Mouse (Mus musculus) forebrain, postnatal 0 days (tissue): Measurements from ENCODE around the gene Ctdnep1. TPM values are rescaled to one million over a fixed set of nuclear protein-coding genes. Genes with fewer than 3 reads are reported as not detected.
A peak's percentile ranks its signal among the peaks of the same experiment; 100 is the strongest.
"Not testable (repeated sequence)": the region's sequence is repeated elsewhere in the genome, so short reads cannot be mapped to it uniquely, and the experiment has no call there.

Experiments used
- ATAC-seq: fragments of 200-750 bp; cut with Nextera tagmentation; 2 replicates; pipeline ENCODE4 v1.8.0; 2017; ENCODE audit warnings: mild to moderate bottlenecking, moderate library complexity
- DNase-seq: peaks from one replicate; pipeline ENCODE4 v3.0.0-alpha.2; 2015
- H3K27ac ChIP-seq: fragments of 300-500 bp; sonication (generic); 2 replicates; pipeline ENCODE4 v1.5.1; 2014; ENCODE audit warnings: low read depth, mild to moderate bottlenecking, antibody characterized with exemption, low read length, moderate library complexity, mixed read lengths
- H3K27me3 ChIP-seq: fragments of 300-500 bp; sonication (generic); 2 replicates; pipeline ENCODE4 v1.6.1; 2014; ENCODE audit warnings: mild to moderate bottlenecking, low read length, mixed read lengths; ENCODE audit not compliant: insufficient read depth
- H3K36me3 ChIP-seq: fragments of 300-500 bp; sonication (generic); 2 replicates; pipeline ENCODE4 v1.6.1; 2014; ENCODE audit warnings: mild to moderate bottlenecking, moderate library complexity; ENCODE audit not compliant: insufficient read depth
- H3K4me1 ChIP-seq: fragments of 300-500 bp; sonication (generic); 2 replicates; pipeline ENCODE4 v1.6.1; 2014; ENCODE audit warnings: antibody characterized with exemption; ENCODE audit not compliant: insufficient read depth
- H3K4me2 ChIP-seq: fragments of 300-500 bp; sonication (generic); 2 replicates; pipeline ENCODE4 v1.6.1; 2014; ENCODE audit warnings: low read depth, mild to moderate bottlenecking, moderate library complexity
- H3K4me3 ChIP-seq: fragments of 300-500 bp; sonication (generic); 2 replicates; pipeline ENCODE4 v1.5.1; 2014; ENCODE audit warnings: low read depth, low read length, mixed read lengths
- H3K9ac ChIP-seq: fragments of 300-500 bp; sonication (generic); 2 replicates; pipeline ENCODE4 v1.6.1; 2014; ENCODE audit warnings: mild to moderate bottlenecking
- H3K9me3 ChIP-seq: fragments of 300-500 bp; sonication (generic); 2 replicates; pipeline ENCODE4 v1.6.1; 2016; ENCODE audit warnings: low read length
- CTCF ChIP-seq: sonication (generic); IDR thresholded peaks from 2 replicates; pipeline ENCODE4 v1.5.1; 2016; ENCODE audit warnings: antibody characterized with exemption, control low read depth, low read depth
- WGBS: fragments of 180-500 bp; shearing (Covaris S2); extraction: QIAGEN DNeasy Blood & Tissue Kit; methylation state at CpG from one replicate; pipeline ENCODE4 v1.1.7; 2014; 5-methylcytosine and 5-hydroxymethylcytosine counted together
- polyA plus RNA-seq: library from polyadenylated mRNA; unstranded; fragments of >200 nt; fragmentation: Nextera tagmentation; extraction: Ambion mirVana; gene quantifications from 2 replicates; pipeline ENCODE4 v1.2.1, GENCODE M21; 2015
- total RNA-seq: library from RNA; depleted of rRNA; stranded (reverse); fragments of >200 nt; gene quantifications from 2 replicates; pipeline ENCODE4 v1.2.3, GENCODE M21; 2014

Gene Ctdnep1
- total and polyA plus RNA-seq, 2 experiments from 2014 or later = 23.2 to 41.4 TPM

DNA sequence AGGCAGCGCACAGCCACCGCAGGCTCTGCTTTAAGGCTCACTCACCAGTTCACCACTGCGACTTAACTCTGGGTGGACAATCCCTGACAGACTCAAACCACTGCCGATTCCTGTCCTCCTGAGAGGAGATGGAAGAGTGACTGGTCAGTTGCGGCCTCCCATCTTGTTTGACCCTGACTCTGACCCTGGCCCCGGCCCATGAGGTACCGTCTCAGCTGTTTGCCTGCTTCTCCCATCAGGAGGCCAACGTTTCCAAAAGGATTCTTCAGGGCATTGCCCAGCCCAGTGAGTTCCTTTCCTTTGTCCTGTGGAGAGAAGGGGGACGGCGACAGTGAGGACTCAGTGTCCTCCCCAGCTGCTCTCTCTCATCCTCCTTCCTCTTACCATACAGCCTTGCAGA is 30.0 kb downstream of the Ctdnep1 start:
- Histone ChIP-seq H3K4me3 (no peak overlapping the region), H3K4me2 (no peak overlapping the region), H3K9ac (no peak overlapping the region), H3K9me3 (no peaks in the 10 kb centered on the region), H3K36me3 (peaks cover 74% of the 10 kb centered on the region), H3K27ac (no peak overlapping the region), H3K4me1 (peaks cover 7% of the 10 kb centered on the region; the same call in 1 of the 2 replicates), H3K27me3 (no peaks in the 10 kb centered on the region)
- TF ChIP-seq CTCF = no peak
- ATAC-seq (no peak), DNase-seq (no peak)
- WGBS = 76% methylated on average over 10 of the region's 10 CpGs

DNA sequence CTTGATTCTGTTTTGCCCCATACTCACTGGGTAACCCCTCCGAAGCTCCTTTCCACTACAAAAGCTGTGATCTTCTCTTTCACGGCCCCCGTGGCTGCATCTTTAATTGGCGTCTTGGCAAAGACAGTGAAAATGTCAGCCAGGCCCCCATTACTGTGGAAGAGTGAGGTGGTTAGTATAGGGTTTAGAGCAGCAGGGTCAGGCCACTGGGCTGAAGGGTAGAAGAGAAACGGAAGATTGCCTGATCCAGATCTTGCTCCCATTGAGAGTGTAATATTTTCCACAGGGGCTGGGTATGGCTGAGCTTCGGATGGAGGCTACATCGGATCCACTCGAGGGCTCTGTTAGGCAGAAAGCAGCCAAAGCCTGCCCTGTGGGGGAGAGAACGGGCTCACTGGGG is 32.0 kb downstream of the Ctdnep1 start:
- ATAC-seq (no peak), DNase-seq (no peak)
- Histone ChIP-seq H3K27me3 (no peaks in the 10 kb centered on the region), H3K9me3 (no peaks in the 10 kb centered on the region), H3K4me3 (no peak overlapping the region), H3K27ac (no peak overlapping the region), H3K9ac (no peak overlapping the region), H3K4me2 (no peak overlapping the region), H3K36me3 (peaks cover 55% of the 10 kb centered on the region), H3K4me1 (peaks cover 13% of the 10 kb centered on the region)
- 81% methylated on average over 9 of the region's 9 CpGs for WGBS
- TF ChIP-seq CTCF = no peak

DNA sequence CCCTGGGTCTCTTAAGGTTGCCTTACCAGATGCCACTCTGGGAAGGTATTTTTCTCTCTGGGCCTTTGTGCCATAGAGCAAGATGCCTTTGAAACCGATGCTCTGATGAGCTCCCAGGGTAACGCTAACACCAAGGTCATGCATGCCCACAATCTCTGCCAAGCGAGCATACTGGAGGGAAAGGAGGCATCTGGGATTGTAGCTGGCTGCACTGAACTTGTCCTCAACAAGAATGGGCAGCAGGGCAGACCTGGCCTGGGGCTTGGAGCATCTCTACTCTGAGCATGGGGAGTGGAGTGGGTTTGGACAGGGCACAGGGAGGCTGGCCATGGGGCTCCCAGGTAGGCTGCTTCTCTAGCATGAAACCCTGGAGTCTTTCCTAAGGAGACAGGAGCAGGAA is 32.5 kb downstream of the Ctdnep1 start:
- ATAC-seq (no peak), DNase-seq (no peak)
- H3K36me3 ChIP-seq = peaks cover 50% of the 10 kb centered on the region
- no peaks in the 10 kb centered on the region for H3K27me3 ChIP-seq
- no peak overlapping the region for H3K9ac ChIP-seq
- peaks cover 15% of the 10 kb centered on the region for H3K4me1 ChIP-seq
- no peaks in the 10 kb centered on the region for H3K9me3 ChIP-seq
- 93% methylated on average over 3 of the region's 3 CpGs for WGBS
- no peak overlapping the region for H3K4me2 ChIP-seq
- H3K4me3 ChIP-seq = no peak overlapping the region
- no peak for TF ChIP-seq CTCF
- no peak overlapping the region for H3K27ac ChIP-seq

DNA sequence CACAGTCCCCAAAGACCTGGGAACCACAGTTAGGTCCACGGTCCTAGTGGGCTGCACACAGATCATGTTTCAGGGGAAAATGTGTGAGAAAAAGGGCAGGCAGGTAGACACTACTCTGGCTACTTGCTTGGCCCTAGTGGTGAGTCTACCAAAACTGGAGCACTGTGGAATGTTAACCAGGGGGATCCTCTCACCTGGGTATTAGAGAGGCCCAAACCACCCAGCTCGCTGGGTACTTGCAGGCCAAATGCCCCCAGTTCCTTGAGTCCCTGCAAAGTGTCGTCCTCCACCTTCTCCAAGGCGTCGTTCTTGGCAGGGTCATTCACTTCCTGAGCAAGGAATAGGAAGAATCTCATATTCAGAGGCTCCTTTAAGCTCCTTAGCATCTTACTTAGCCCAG is 33.1 kb downstream of the Ctdnep1 start:
- ATAC-seq (no peak), DNase-seq (no peak)
- no peak overlapping the region for H3K4me3 ChIP-seq
- no peak for TF ChIP-seq CTCF
- H3K27ac ChIP-seq = no peak overlapping the region
- WGBS = 56% methylated on average over 5 of the region's 5 CpGs
- no peaks in the 10 kb centered on the region for H3K9me3 ChIP-seq
- no peak overlapping the region for H3K4me2 ChIP-seq
- H3K36me3 ChIP-seq = peaks cover 44% of the 10 kb centered on the region
- H3K27me3 ChIP-seq = no peaks in the 10 kb centered on the region
- no peak overlapping the region for H3K9ac ChIP-seq
- peaks cover 15% of the 10 kb centered on the region for H3K4me1 ChIP-seq

DNA sequence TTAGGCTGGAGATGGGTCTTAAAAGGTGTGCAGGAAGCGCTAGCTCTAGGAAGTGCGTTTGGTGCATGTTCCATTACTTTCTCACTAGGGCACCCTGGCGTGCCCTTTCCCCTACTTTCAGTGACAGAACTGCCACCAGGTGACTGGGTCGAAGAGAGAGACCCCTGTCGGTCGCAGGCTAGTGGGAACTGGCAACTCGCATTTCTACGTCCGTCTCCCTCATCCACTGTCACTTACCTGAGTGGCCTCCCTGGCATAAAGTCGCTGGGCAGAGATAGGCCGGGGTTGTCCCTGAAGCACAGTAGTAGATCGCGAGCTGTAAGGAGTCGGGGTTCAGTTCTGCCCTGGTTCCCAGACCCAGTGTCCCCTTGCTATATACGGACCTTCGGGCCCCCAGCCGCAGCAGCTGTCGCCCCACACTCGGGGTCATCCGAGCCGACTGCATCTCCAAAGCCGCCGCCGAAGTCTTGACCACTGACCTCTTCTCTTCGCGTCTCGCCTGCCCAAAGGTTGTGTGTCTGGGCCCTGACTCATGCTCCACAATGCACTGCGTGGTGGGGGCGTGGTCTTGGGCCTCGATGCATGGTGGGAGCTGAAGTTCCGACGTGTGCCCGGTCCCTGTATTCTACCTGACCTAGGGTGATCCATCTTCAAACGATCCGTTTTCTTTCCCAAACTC is 34.1 kb downstream of the Ctdnep1 start, which contains the start of gene Acadvl:
Gene Acadvl, minus strand, starts transcription at position 532 of the 679 bp plus-strand sequence.
- Histone ChIP-seq H3K4me2 (peak within 1 kb of the TSS; percentile 78), H3K27ac (peak within 1 kb of the TSS; percentile 55), H3K9ac (peak within 1 kb of the TSS; percentile 69), H3K27me3 (no peaks in the 10 kb centered on the region), H3K4me3 (peak within 1 kb of the TSS; percentile 54), H3K4me1 (peaks cover 19% of the 10 kb centered on the region), H3K36me3 (peaks cover 34% of the 10 kb centered on the region), H3K9me3 (no peaks in the 10 kb centered on the region)
- DNase-seq = peak; percentile 83
- TF ChIP-seq CTCF = peak; percentile 64
- peak; percentile 84 for ATAC-seq
- WGBS = 1% methylated on average over 35 of the region's 35 CpGs

DNA sequence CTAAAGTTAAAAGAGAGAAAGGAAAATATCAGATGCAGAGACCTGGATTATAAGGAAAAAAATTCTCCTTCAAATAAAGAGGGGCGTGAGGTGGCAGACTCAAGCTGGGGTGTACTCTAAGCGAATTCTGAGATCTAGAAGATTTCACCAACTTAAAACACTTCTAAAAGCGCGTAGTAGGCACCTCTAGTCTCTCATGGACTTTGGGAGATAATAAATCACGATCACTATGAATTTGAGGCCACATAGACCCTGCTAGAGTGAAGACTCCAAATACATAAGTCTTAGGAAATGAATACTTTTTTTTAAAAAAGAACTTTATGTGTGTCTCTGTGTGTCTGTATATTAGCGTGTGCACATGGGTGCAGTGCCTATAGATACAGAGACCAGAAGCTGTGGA is 34.7 kb downstream of the Ctdnep1 start:
- Histone ChIP-seq H3K4me3 (peak overlapping the region; percentile 54), H3K9me3 (no peaks in the 10 kb centered on the region), H3K36me3 (peaks cover 28% of the 10 kb centered on the region), H3K27me3 (no peaks in the 10 kb centered on the region), H3K4me2 (peak overlapping the region; percentile 78), H3K9ac (no peak overlapping the region), H3K4me1 (peaks cover 25% of the 10 kb centered on the region), H3K27ac (no peak overlapping the region)
- TF ChIP-seq CTCF = no peak
- ATAC-seq (no peak), DNase-seq (no peak)
- WGBS = 68% methylated on average over 6 of the region's 6 CpGs

DNA sequence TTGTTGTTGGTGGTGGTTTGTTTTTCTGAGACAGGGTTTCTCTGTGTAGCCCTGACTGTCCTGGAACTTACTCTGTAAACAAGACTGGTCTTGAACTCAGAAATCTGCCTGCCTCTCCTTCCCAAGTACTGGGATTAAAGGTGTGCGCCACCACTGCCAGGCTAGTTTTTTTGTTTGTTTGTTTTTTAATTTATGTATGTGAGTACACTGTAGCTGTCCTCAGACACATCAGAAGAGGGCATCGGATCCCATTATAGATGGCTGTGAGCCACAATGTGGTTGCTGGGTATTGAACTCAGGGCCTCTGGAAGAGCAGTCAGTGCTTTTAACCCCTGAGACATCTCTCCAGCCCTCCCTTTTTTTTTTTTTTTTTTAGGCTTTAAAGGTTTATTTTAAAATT is 35.2 kb downstream of the Ctdnep1 start:
- ATAC-seq = not testable (repeated sequence)
- H3K4me1 ChIP-seq = peaks cover 26% of the 10 kb centered on the region
- 71% methylated on average over 2 of the region's 2 CpGs for WGBS

More for the DNA sequence above, 35.2 kb downstream of the Ctdnep1 start:
- H3K27ac ChIP-seq, H3K4me2 ChIP-seq, H3K27me3 ChIP-seq, H3K9me3 ChIP-seq, DNase-seq, H3K4me3 ChIP-seq, H3K9ac ChIP-seq: not testable (repeated sequence)
- H3K36me3 ChIP-seq = peaks cover 23% of the 10 kb centered on the region
